Mouse (Mus musculus): ENCODE data around the gene Tstd3. TPM values are rescaled to one million over a fixed set of nuclear protein-coding genes. Genes with fewer than 3 reads are reported as not detected.
A peak's percentile ranks its signal among the peaks of the same experiment; 100 is the strongest.

Tstd3 gene
- polyA plus RNA-seq, 1 experiment from 2014 or later: 27.3 TPM

DNA sequence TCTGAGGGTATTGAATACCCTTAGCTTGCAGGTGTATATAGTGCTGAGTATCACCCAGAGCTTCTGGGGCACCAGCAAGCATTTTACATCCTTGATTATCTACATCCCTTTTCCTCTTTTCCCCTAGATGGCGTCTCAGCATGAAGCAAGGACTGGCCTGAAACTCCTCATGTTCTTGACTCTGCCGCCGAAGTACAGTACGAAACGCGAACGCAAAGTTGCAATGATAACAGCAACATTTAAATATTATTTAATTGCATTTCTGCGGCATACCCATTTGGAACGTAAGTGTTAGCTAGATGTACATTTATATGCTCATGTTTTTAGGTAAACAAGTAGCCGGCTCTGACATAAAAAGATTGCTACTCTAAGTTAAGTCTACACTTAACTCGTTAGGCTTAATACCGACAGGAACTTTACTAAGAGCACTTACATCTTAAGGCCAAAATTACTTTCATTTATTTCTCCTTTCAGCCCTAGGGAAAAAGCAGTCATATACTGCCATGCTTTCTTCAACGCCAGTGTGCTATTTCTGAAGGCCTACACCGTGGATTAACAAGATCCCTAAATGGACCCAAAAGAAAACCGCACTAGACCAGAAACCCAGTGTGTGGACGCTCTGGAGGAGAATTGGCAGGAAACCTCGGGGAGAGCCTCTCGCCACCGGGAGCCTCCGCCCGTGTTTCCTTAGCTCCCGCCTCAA is 39.9 kb downstream of the Tstd3 start:
- Histone ChIP-seq H3K4me1 (replicated peaks) (peaks cover 18% of the 10 kb centered on the region), H3K9me3 (no peaks in the 10 kb centered on the region), H3K27ac (peak overlapping the region; percentile 92), H3K4me3 (peak overlapping the region; percentile 86), H3K36me3 (peaks cover 4% of the 10 kb centered on the region; the same call in 1 of the 2 replicates), H3K27me3 (ENCODE audit: insufficient read depth, poor library complexity, severe bottlenecking) (no peaks in the 10 kb centered on the region)
- WGBS: 1% methylated on average over 22 of the region's 22 CpGs
- DNase-seq (ENCODE audit: low spot score): peak; percentile 36

DNA sequence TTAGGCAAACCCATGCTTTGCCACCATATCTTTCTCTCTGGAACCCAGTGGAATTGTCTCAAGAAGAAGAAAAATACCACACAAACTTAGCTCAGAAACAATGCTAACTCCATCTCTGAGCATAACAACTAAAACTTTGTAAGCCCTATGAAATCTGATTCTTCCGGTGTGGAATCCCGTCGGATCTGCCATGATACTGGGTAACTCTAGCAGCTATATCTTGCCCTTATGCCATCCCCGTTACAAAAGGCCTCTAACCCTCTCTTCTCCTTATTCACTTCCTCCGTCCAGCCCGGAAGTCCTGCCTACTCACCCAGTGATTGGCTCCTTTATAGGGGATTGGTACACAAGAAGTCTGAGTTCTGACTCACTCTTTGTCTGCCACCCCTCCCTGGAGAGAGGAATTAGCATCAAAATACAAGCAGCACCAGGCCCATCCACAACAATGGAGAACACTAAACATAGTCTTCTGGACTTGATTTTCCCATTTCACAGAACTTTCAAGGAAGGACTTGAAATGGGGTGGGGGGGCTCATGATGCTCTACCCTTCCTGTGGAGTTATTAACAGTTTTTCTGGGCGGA is 44.2 kb downstream of the Tstd3 start:
- H3K4me1 ChIP-seq (replicated peaks): peaks cover 7% of the 10 kb centered on the region; the same call in 1 of the 2 replicates
- WGBS: 43% methylated on average over 7 of the region's 7 CpGs
- DNase-seq (ENCODE audit: low spot score): peak; percentile 30
- H3K9me3 ChIP-seq: no peaks in the 10 kb centered on the region
- H3K27ac ChIP-seq: peak overlapping the region; percentile 56
- H3K36me3 ChIP-seq: no peaks in the 10 kb centered on the region
- H3K27me3 ChIP-seq (ENCODE audit: insufficient read depth, poor library complexity, severe bottlenecking): no peaks in the 10 kb centered on the region
- no peak overlapping the region for H3K4me3 ChIP-seq

DNA sequence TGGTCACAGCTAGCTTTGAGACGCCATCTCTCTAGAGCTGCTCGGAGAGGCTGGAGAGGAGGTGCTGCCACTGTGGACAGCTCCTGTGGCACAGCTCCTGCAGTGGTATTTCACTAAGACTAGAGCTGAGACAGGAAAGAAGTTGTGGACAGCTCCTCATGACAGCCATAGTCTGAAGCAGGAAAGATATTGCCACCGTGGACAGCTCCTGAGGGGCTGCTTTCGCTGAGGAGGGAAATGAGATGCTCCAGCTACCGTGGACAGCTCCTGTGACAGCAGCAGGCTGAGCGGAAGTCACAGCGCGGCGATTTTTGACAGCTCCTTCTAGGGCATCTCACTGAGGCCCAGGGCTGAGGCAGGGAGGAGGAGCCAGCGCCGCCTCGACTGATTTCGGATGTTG is 54.9 kb downstream of the Tstd3 start:
- no peak overlapping the region for H3K27ac ChIP-seq
- H3K4me3 ChIP-seq: peak overlapping the region; percentile 28
- H3K27me3 ChIP-seq (ENCODE audit: insufficient read depth, poor library complexity, severe bottlenecking): no peaks in the 10 kb centered on the region
- no peaks in the 10 kb centered on the region for H3K9me3 ChIP-seq
- WGBS: 8% methylated on average over 13 of the region's 13 CpGs
- no peaks in the 10 kb centered on the region for H3K36me3 ChIP-seq
- peaks cover 7% of the 10 kb centered on the region; the same call in 1 of the 2 replicates for H3K4me1 ChIP-seq (replicated peaks)
- peak; percentile 82 for DNase-seq (ENCODE audit: low spot score)

Other genes with a start within 250 kb of the Tstd3 start
- gene Prdm13, start 81.2 kb downstream of the Tstd3 start, polyA plus RNA-seq (2016; fragmentation: Nextera tagmentation; extraction: Ambion mirVana): 1.3 and 5.6 TPM in 2 replicates
- 59.9 and 65.1 TPM in 2 replicates for gene Ccnc, start 39.5 kb downstream of the Tstd3 start, polyA plus RNA-seq (2016; fragmentation: Nextera tagmentation; extraction: Ambion mirVana)
- 9.3 and 9.4 TPM in 2 replicates for gene Usp45, start 56 bp downstream of the Tstd3 start, polyA plus RNA-seq (2016; fragmentation: Nextera tagmentation; extraction: Ambion mirVana)
- 103 and 135 TPM in 2 replicates for gene Pnisr, start 80.4 kb upstream of the Tstd3 start, polyA plus RNA-seq (2016; fragmentation: Nextera tagmentation; extraction: Ambion mirVana)
- 10.9 and 12.0 TPM in 2 replicates for gene Coq3, start 112.5 kb upstream of the Tstd3 start, polyA plus RNA-seq (2016; fragmentation: Nextera tagmentation; extraction: Ambion mirVana)
- gene Faxc, start 164.1 kb upstream of the Tstd3 start, polyA plus RNA-seq (2016; fragmentation: Nextera tagmentation; extraction: Ambion mirVana): 10.2 and 14.9 TPM in 2 replicates